Mouse (Mus musculus): ENCODE results near the gene Hoxc11.

- TF ChIP-seq GATA1 (IDR thresholded peaks at IDR 0.05; ENCODE audit: low read length), result no peak
- TF ChIP-seq TAL1 (IDR thresholded peaks at IDR 0.05; ENCODE audit: low read length), result no peak
Measured at GRCm38 (mm10) chr15:102998608-102999182, 44.5 kb downstream of the Hoxc11 start.

Measured in erythroblast, embryonic 14.5 days (primary cell).